Mouse (Mus musculus) small intestine, adult 2 months (tissue): ENCODE results near the gene Taf1.

Source experiments
- CTCF ChIP-seq: fragments of 200-500 bp; IDR thresholded peaks from 2 replicates; pipeline ENCODE4 v1.5.1; 2012; ENCODE audit warnings: low read depth, mild to moderate bottlenecking, control low read depth, inconsistent platforms, low read length, moderate library complexity, mixed read lengths; ENCODE audit not compliant: insufficient replicate concordance, insufficient read length; ENCODE audit errors: extremely low read depth
- POLR2A ChIP-seq: fragments of 200-500 bp; IDR thresholded peaks from 2 replicates; pipeline ENCODE4 v1.6.1; 2012; ENCODE audit warnings: low read depth, mild to moderate bottlenecking, control low read depth, inconsistent platforms, low read length, moderate library complexity

DNA sequence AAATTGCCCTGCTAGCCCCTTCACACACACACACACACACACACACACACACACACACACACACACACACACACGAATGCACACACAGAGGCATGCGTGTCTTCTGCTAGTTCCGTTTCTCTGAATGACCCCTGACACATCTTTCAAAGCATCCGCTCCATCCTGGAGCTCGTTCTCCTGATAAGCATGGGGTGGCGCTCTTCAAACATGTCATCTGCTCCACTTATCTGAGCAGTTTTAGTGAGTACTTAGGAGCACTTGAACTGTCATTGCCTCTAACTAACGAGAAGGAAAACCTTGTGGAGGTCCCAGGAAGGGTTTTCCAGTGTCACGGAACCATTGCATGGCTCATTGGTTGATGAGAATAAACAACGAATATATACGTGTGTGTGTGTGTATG lies 85.4 kb downstream of the Taf1 start:
- no peak for TF ChIP-seq CTCF
- TF ChIP-seq POLR2A: no peak
